Mouse (Mus musculus) left cerebral cortex, postnatal 4 days (tissue): ENCODE data around the gene Ptprd. TPM values are rescaled to one million over a fixed set of nuclear protein-coding genes. Genes with fewer than 3 reads are reported as not detected.
A peak's percentile ranks its signal among the peaks of the same experiment; 100 is the strongest.
"Not testable (repeated sequence)": the region's sequence is repeated elsewhere in the genome, so short reads cannot be mapped to it uniquely, and the experiment has no call there.

Experiments used
- DNase-seq: peaks from one replicate; pipeline ENCODE4 v3.0.0-alpha.2; 2022
- intact Hi-C: fragments of 180-260 bp; cut with DNase I; formaldehyde crosslinking; loops from one replicate; pipeline ENCODE4 v1.15.1; 2025
- total RNA-seq, 2 experiments: library from RNA; stranded (reverse); gene quantifications; 2 replicates each; pipeline ENCODE4 v1.2.3; 2021

The Ptprd gene
- total RNA-seq, 2 experiments from 2014 or later = 386 to 447 TPM

- DNase-seq = no peak
- intact Hi-C loops = no loop called here
Observed at GRCm38 (mm10) chr4:77982094-77982493, 229.7 kb downstream of the Ptprd start.

GRCm38 (mm10) chr4:77961711-77962110, 250.1 kb downstream of the Ptprd start:
- intact Hi-C loops = no loop called here
- peak; percentile 3 for DNase-seq

- no peak for DNase-seq
- intact Hi-C loops = no loop called here
Observed at GRCm38 (mm10) chr4:77889489-77889888, 322.3 kb downstream of the Ptprd start.

- intact Hi-C loops = no loop called here
Observed at GRCm38 (mm10) chr4:77880213-77880612, 331.5 kb downstream of the Ptprd start.

GRCm38 (mm10) chr4:77861269-77861668, 350.5 kb downstream of the Ptprd start:
- DNase-seq = no peak
- intact Hi-C loops = no loop called here

More at GRCm38 (mm10) chr4:77880213-77880612, 331.5 kb downstream of the Ptprd start:
- DNase-seq = peak; percentile 4

GRCm38 (mm10) chr4:77797391-77797790, 414.4 kb downstream of the Ptprd start:
- intact Hi-C loops, DNase-seq: not testable (repeated sequence)

- intact Hi-C loops = no loop called here
- no peak for DNase-seq
Observed at GRCm38 (mm10) chr4:77777237-77777636, 434.5 kb downstream of the Ptprd start.

- intact Hi-C loops = no loop called here
- no peak for DNase-seq
Observed at GRCm38 (mm10) chr4:77763790-77764189, 448.0 kb downstream of the Ptprd start.

- DNase-seq = no peak
Observed at GRCm38 (mm10) chr4:77743391-77743790, 468.4 kb downstream of the Ptprd start.

GRCm38 (mm10) chr4:77721908-77722307, 489.9 kb downstream of the Ptprd start:
- no peak for DNase-seq
- intact Hi-C loops = no loop called here

More at GRCm38 (mm10) chr4:77743391-77743790, 468.4 kb downstream of the Ptprd start:
- intact Hi-C loops = no loop called here

GRCm38 (mm10) chr4:77717792-77718191, 494.0 kb downstream of the Ptprd start:
- intact Hi-C loops = no loop called here
- no peak for DNase-seq

GRCm38 (mm10) chr4:77710231-77710630, 501.5 kb downstream of the Ptprd start:
- no peak for DNase-seq
- intact Hi-C loops = no loop called here

- no peak for DNase-seq
- intact Hi-C loops = no loop called here
Observed at GRCm38 (mm10) chr4:77698294-77698693, 513.5 kb downstream of the Ptprd start.

- intact Hi-C loops = no loop called here
Observed at GRCm38 (mm10) chr4:77675798-77676197, 536.0 kb downstream of the Ptprd start.

GRCm38 (mm10) chr4:77664761-77665160, 547.0 kb downstream of the Ptprd start:
- DNase-seq = peak; percentile 2
- intact Hi-C loops = no loop called here

More at GRCm38 (mm10) chr4:77675798-77676197, 536.0 kb downstream of the Ptprd start:
- no peak for DNase-seq

- no peak for DNase-seq
- intact Hi-C loops = no loop called here
Observed at GRCm38 (mm10) chr4:77662309-77662708, 549.5 kb downstream of the Ptprd start.

GRCm38 (mm10) chr4:77655669-77656068, 556.1 kb downstream of the Ptprd start:
- intact Hi-C loops = loop anchor here (10.0 kb wide), 2 partner anchors 549 to 1399 kb away; no protein-coding TSS in a partner anchor
- DNase-seq = no peak

GRCm38 (mm10) chr4:77649615-77650325, 562.0 kb downstream of the Ptprd start:
- intact Hi-C loops = loop anchor here (10.0 kb wide), 2 partner anchors 555 to 1405 kb away; no protein-coding TSS in a partner anchor
- no peak for DNase-seq

- no peak for DNase-seq
- intact Hi-C loops = no loop called here
Observed at GRCm38 (mm10) chr4:77648911-77649310, 562.9 kb downstream of the Ptprd start.

GRCm38 (mm10) chr4:77647451-77648137, 564.2 kb downstream of the Ptprd start:
- no peak for DNase-seq

GRCm38 (mm10) chr4:77644435-77644834, 567.3 kb downstream of the Ptprd start:
- DNase-seq = peak; percentile 21
- intact Hi-C loops = no loop called here

More at GRCm38 (mm10) chr4:77647451-77648137, 564.2 kb downstream of the Ptprd start:
- intact Hi-C loops = no loop called here

GRCm38 (mm10) chr4:77640022-77640421, 571.7 kb downstream of the Ptprd start:
- intact Hi-C loops = no loop called here
- DNase-seq = no peak
